9 mouse cellular contexts compared by ENCODE assay signal in genomic region chr2:66440711-66441110, GRCm38 (mm10). TPM values are rescaled to one million over a fixed set of nuclear protein-coding genes. Genes with fewer than 3 reads are reported as not detected.
A peak's percentile ranks its signal among the peaks of the same experiment; 100 is the strongest.
DNase-seq lines count a peak whose midpoint lies in the region; ATAC-seq and TF ChIP-seq lines count a peak whose summit lies in the region.
"Had no signal": no experiment of that assay in that cellular context is flagged by ENCODE, and none has a peak within 500 bp of the region (broad histone marks: within the 10 kb centered on the region; RNA-seq: fewer than 3 reads in every experiment).

Gene Scn1a (minus strand): TSS chr2:66440840.

- peaks cover 14% of the 10 kb centered on the region; the same call in 1 of the 2 replicates for H3K27me3 ChIP-seq in E14TG2a.4 (ENCODE audit: insufficient read depth, low read length)
- no peaks in the 10 kb centered on the region for H3K27me3 ChIP-seq in forebrain, embryonic 13.5 days
- H3K27me3 ChIP-seq in neural tube, embryonic 12.5 days (replicated peaks), result no peaks in the 10 kb centered on the region
- H3K27me3 ChIP-seq in thymus, adult 2 months (ENCODE audit: control insufficient read depth, insufficient read depth, low read length), result no peaks in the 10 kb centered on the region

- peak within 1 kb of the TSS; percentile 72 for H3K4me2 ChIP-seq in forebrain, embryonic 13.5 days
- H3K4me2 ChIP-seq in neural tube, embryonic 12.5 days (replicated peaks), result peak within 1 kb of the TSS; percentile 61

- no peak for TF ChIP-seq POLR2A in thymus, adult 2 months (IDR thresholded peaks at IDR 0.05; ENCODE audit: control insufficient read depth, extremely low read depth, insufficient read depth, low read length, poor library complexity)

- H3K36me3 ChIP-seq in E14TG2a.4 (ENCODE audit: insufficient read depth, low read length), result no peaks in the 10 kb centered on the region
- H3K36me3 ChIP-seq in forebrain, embryonic 13.5 days (ENCODE audit: poor library complexity, severe bottlenecking), result no peaks in the 10 kb centered on the region
- no peaks in the 10 kb centered on the region for H3K36me3 ChIP-seq in neural tube, embryonic 12.5 days
- H3K36me3 ChIP-seq in thymus, adult 2 months (ENCODE audit: control insufficient read depth, insufficient read depth, low read length), result no peaks in the 10 kb centered on the region

- H3K4me1 ChIP-seq in E14TG2a.4 (replicated peaks; ENCODE audit: low read depth, low read length), result peaks cover 16% of the 10 kb centered on the region
- peaks cover 13% of the 10 kb centered on the region for H3K4me1 ChIP-seq in forebrain, embryonic 13.5 days
- peaks cover 7% of the 10 kb centered on the region for H3K4me1 ChIP-seq in neural tube, embryonic 12.5 days
- no peaks in the 10 kb centered on the region for H3K4me1 ChIP-seq in thymus, adult 2 months (replicated peaks; ENCODE audit: control insufficient read depth, insufficient read depth, low read length)

- no peak within 1 kb of the TSS for H3K27ac ChIP-seq in forebrain, embryonic 13.5 days
- H3K27ac ChIP-seq in neural tube, embryonic 12.5 days, result no peak within 1 kb of the TSS
- no peak within 1 kb of the TSS for H3K27ac ChIP-seq in thymus, adult 2 months (ENCODE audit: control insufficient read depth, insufficient read depth, low read length)
- H3K27ac ChIP-seq: liver, embryonic 14.5 days had no signal

- H3K9me3 ChIP-seq in E14TG2a.4 (ENCODE audit: low read length), result no peaks in the 10 kb centered on the region
- H3K9me3 ChIP-seq in forebrain, embryonic 13.5 days (replicated peaks), result no peaks in the 10 kb centered on the region
- H3K9me3 ChIP-seq in neural tube, embryonic 12.5 days, result no peaks in the 10 kb centered on the region

- H3K9ac ChIP-seq in forebrain, embryonic 13.5 days, result peak within 1 kb of the TSS; percentile 43
- H3K9ac ChIP-seq in neural tube, embryonic 12.5 days, result 0 out of 2 replicates have a peak within 1 kb of the TSS, but pooled peaks have one; percentile 1
- H3K9ac ChIP-seq: liver, embryonic 14.5 days had no signal

- peak; percentile 7 for DNase-seq in ZHBTc4 (ENCODE audit: low read depth, low spot score)
- DNase-seq in left cerebral cortex, adult 11 months (ENCODE audit: low spot score), result peak; percentile 25
- DNase-seq in thymus, adult 2 months, result no peak
- no peak for DNase-seq in thymus, postnatal 10 days (ENCODE audit: low spot score in 2 of 2)
- no peak for DNase-seq in adipocyte (ENCODE audit: low spot score)

- 0 out of 2 replicates have a peak within 1 kb of the TSS, but pooled peaks have one; percentile 17 for H3K4me3 ChIP-seq in E14TG2a.4 (replicated peaks; ENCODE audit: low read length)
- H3K4me3 ChIP-seq in forebrain, embryonic 13.5 days, result peak within 1 kb of the TSS; percentile 38
- H3K4me3 ChIP-seq in neural tube, embryonic 12.5 days, result peak within 1 kb of the TSS; percentile 28
- H3K4me3 ChIP-seq in thymus, adult 2 months (ENCODE audit: control insufficient read depth, insufficient read depth, low read length), result no peak within 1 kb of the TSS

- 11% methylated on average over 7 of the region's 7 CpGs for WGBS in forebrain, embryonic 13.5 days
- WGBS in neural tube, embryonic 12.5 days, result 5% methylated on average over 7 of the region's 7 CpGs
- WGBS in thymus, adult 2 months, result 13% methylated on average over 7 of the region's 7 CpGs

- no peak for TF ChIP-seq CTCF in E14TG2a.4 (conservative IDR thresholded peaks at IDR 0.05; ENCODE audit: low read length)
- no peak for TF ChIP-seq CTCF in thymus, adult 2 months (IDR thresholded peaks at IDR 0.05; ENCODE audit: borderline replicate concordance, control insufficient read depth, extremely low read depth, insufficient read depth, low read length, poor library complexity)

- no peak for ATAC-seq in forebrain, embryonic 13.5 days
- ATAC-seq in neural tube, embryonic 12.5 days (ENCODE audit: low FRiP score, low read depth), result no peak

RNA-seq across cellular contexts. Expression of gene Scn1a, which starts in this region (rescaled TPM):
- 5.6 and 5.9 TPM in 2 replicates for polyA plus RNA-seq in forebrain, embryonic 13.5 days (2015; fragmentation: Nextera tagmentation; extraction: Ambion mirVana)
- 5.2 and 6.3 TPM in 2 replicates for polyA plus RNA-seq in neural tube, embryonic 12.5 days (2016; fragmentation: Nextera tagmentation; extraction: Ambion mirVana)
- polyA plus RNA-seq in thymus, adult 2 months (2012; rRNA removed), result 0.56 and 0.86 TPM in 2 replicates

Comparison
In these comparisons a context has a peak if more than half of its experiments do, and no peak if none do; other contexts are left out.
1. DNase-seq: peak in ZHBTc4 (single experiment) and left cerebral cortex, adult 11 months (single experiment); none in thymus, adult 2 months (single experiment), thymus, postnatal 10 days (0 of 2) and adipocyte (single experiment).